Mouse (Mus musculus): ENCODE measurements around the gene Prmt1.

Gene Prmt1

GRCm38 (mm10) chr7:44951960-44952359, 34.4 kb downstream of the Prmt1 start:
- peak; percentile 80 for DNase-seq (ENCODE audit: low spot score)

GRCm38 (mm10) chr7:44949922-44950321, 36.4 kb downstream of the Prmt1 start:
- DNase-seq (ENCODE audit: low spot score) = no peak

GRCm38 (mm10) chr7:44942904-44943303, 43.5 kb downstream of the Prmt1 start, which contains the start of gene Tsks:
TSS of gene Tsks (plus strand) at chr7:44943204.
- no peak for DNase-seq (ENCODE audit: low spot score)

DNA sequence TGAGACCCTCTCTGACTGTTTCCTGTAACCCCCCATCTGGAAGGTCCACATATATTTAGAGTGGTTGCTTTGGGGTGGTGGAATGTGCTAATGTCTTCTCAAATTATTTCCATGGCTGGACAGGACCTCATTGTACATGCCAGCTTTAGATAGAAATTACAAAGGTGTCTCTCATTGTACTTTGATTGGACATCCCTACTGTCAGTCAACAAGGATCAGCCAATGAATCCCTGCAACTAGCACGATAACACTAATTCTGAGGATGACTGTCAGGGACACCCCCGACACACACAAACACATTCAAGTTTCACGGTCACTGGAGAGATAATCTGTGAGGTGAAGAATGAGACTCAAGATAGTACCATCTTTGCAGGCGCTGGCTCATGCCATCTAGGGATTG, 47.7 kb downstream of the Prmt1 start:
- no peak for DNase-seq (ENCODE audit: low spot score)

GRCm38 (mm10) chr7:44929204-44930151, 56.9 kb downstream of the Prmt1 start, which contains the start of gene Ap2a1:
TSS of gene Ap2a1 (minus strand) at chr7:44929496.
- DNase-seq (ENCODE audit: low spot score) = peak; percentile 100

DNA sequence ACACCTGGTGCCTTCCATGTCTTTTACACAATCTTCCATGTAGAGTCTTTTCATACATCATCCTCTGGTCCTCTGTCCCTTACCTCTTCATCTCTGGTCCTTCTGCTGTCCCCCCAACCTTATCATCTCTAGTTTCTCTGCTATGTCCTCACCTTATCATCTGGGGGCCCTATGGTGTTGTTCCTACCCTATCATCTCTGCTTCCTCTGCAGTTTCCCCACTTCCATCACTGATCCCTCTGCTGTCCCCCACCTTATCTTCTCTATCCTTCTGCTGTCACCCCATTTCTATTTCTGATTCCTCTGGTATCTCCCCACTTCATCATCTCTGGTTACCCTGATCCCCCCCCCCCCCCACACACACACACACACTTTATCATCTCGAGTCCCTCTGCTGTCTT, 57.8 kb downstream of the Prmt1 start:
- no peak for DNase-seq (ENCODE audit: low spot score)
